Mouse (Mus musculus): ENCODE data around the gene Nostrin. TPM values are rescaled to one million over a fixed set of nuclear protein-coding genes. Genes with fewer than 3 reads are reported as not detected.
A peak's percentile ranks its signal among the peaks of the same experiment; 100 is the strongest.

The Nostrin gene
- polyA plus RNA-seq, 1 experiment from 2014 or later, result 31.7 TPM

- Histone ChIP-seq H3K9ac (ENCODE audit: low read depth, low read length) (no peak overlapping the region), H3K4me2 (ENCODE audit: low read depth, low read length) (peak overlapping the region; percentile 44; the same call in 1 of the 2 replicates), H3K4me3 (ENCODE audit: low read length) (no peak overlapping the region), H3K27me3 (replicated peaks; ENCODE audit: control insufficient read depth, insufficient read depth, low read length) (no peaks in the 10 kb centered on the region), H3K4me1 (ENCODE audit: control insufficient read depth, insufficient read depth, low read length) (peaks cover 9% of the 10 kb centered on the region), H3K27ac (ENCODE audit: low read length) (no peak overlapping the region), H3K9me3 (ENCODE audit: control insufficient read depth, low read length) (no peaks in the 10 kb centered on the region), H3K36me3 (ENCODE audit: control insufficient read depth, insufficient read depth, low read length) (no peaks in the 10 kb centered on the region)
- WGBS, result 86% methylated on average over 10 of the region's 10 CpGs
- no peak for ATAC-seq
Measured at GRCm38 (mm10) chr2:69137406-69138084, 1.9 kb downstream of the Nostrin start.

- Histone ChIP-seq H3K36me3 (ENCODE audit: control insufficient read depth, insufficient read depth, low read length) (no peaks in the 10 kb centered on the region), H3K27ac (ENCODE audit: low read length) (no peak overlapping the region), H3K9me3 (ENCODE audit: control insufficient read depth, low read length) (no peaks in the 10 kb centered on the region), H3K9ac (ENCODE audit: low read depth, low read length) (no peak overlapping the region), H3K4me1 (ENCODE audit: control insufficient read depth, insufficient read depth, low read length) (peaks cover 9% of the 10 kb centered on the region), H3K4me2 (ENCODE audit: low read depth, low read length) (no peak overlapping the region), H3K4me3 (ENCODE audit: low read length) (no peak overlapping the region), H3K27me3 (replicated peaks; ENCODE audit: control insufficient read depth, insufficient read depth, low read length) (no peaks in the 10 kb centered on the region)
- ATAC-seq, result no peak
- WGBS, result 54% methylated on average over 4 of the region's 4 CpGs
Measured at GRCm38 (mm10) chr2:69138759-69139158, 3.2 kb downstream of the Nostrin start.

- Histone ChIP-seq H3K27ac (ENCODE audit: low read length) (no peak overlapping the region), H3K4me1 (ENCODE audit: control insufficient read depth, insufficient read depth, low read length) (peaks cover 5% of the 10 kb centered on the region), H3K9me3 (ENCODE audit: control insufficient read depth, low read length) (no peaks in the 10 kb centered on the region), H3K36me3 (ENCODE audit: control insufficient read depth, insufficient read depth, low read length) (no peaks in the 10 kb centered on the region), H3K9ac (ENCODE audit: low read depth, low read length) (no peak overlapping the region), H3K4me3 (ENCODE audit: low read length) (no peak overlapping the region), H3K27me3 (replicated peaks; ENCODE audit: control insufficient read depth, insufficient read depth, low read length) (no peaks in the 10 kb centered on the region), H3K4me2 (ENCODE audit: low read depth, low read length) (no peak overlapping the region)
- WGBS, result 64% methylated on average over 2 of the region's 2 CpGs
- no peak for ATAC-seq
Measured at GRCm38 (mm10) chr2:69140215-69140614, 4.6 kb downstream of the Nostrin start.

- WGBS, result 60% methylated on average over 4 of the region's 4 CpGs
Measured at GRCm38 (mm10) chr2:69140816-69141215, 5.2 kb downstream of the Nostrin start.

GRCm38 (mm10) chr2:69148691-69149090 is 13.1 kb downstream of the Nostrin start:
- H3K27ac ChIP-seq (ENCODE audit: low read length), result no peak overlapping the region
- no peaks in the 10 kb centered on the region for H3K9me3 ChIP-seq (ENCODE audit: control insufficient read depth, low read length)
- ATAC-seq, result no peak
- H3K4me2 ChIP-seq (ENCODE audit: low read depth, low read length), result no peak overlapping the region
- no peak overlapping the region for H3K4me3 ChIP-seq (ENCODE audit: low read length)
- no peak overlapping the region for H3K9ac ChIP-seq (ENCODE audit: low read depth, low read length)
- WGBS, result 75% methylated on average over 3 of the region's 3 CpGs
- 0 out of 2 replicates have a peak, but pooled peaks cover 4% of the 10 kb centered on the region for H3K4me1 ChIP-seq (ENCODE audit: control insufficient read depth, insufficient read depth, low read length)
- H3K36me3 ChIP-seq (ENCODE audit: control insufficient read depth, insufficient read depth, low read length), result no peaks in the 10 kb centered on the region
- no peaks in the 10 kb centered on the region for H3K27me3 ChIP-seq (replicated peaks; ENCODE audit: control insufficient read depth, insufficient read depth, low read length)

More at GRCm38 (mm10) chr2:69140816-69141215, 5.2 kb downstream of the Nostrin start:
- Histone ChIP-seq H3K36me3 (ENCODE audit: control insufficient read depth, insufficient read depth, low read length) (no peaks in the 10 kb centered on the region), H3K9ac (ENCODE audit: low read depth, low read length) (no peak overlapping the region), H3K27me3 (replicated peaks; ENCODE audit: control insufficient read depth, insufficient read depth, low read length) (no peaks in the 10 kb centered on the region), H3K4me1 (ENCODE audit: control insufficient read depth, insufficient read depth, low read length) (no peaks in the 10 kb centered on the region; the same call in 1 of the 2 replicates), H3K27ac (ENCODE audit: low read length) (no peak overlapping the region), H3K9me3 (ENCODE audit: control insufficient read depth, low read length) (no peaks in the 10 kb centered on the region), H3K4me3 (ENCODE audit: low read length) (no peak overlapping the region), H3K4me2 (ENCODE audit: low read depth, low read length) (no peak overlapping the region)
- no peak for ATAC-seq

- Histone ChIP-seq H3K4me2 (ENCODE audit: low read depth, low read length) (no peak overlapping the region), H3K4me3 (ENCODE audit: low read length) (no peak overlapping the region), H3K27ac (ENCODE audit: low read length) (no peak overlapping the region), H3K4me1 (ENCODE audit: control insufficient read depth, insufficient read depth, low read length) (0 out of 2 replicates have a peak, but pooled peaks cover 4% of the 10 kb centered on the region), H3K9me3 (ENCODE audit: control insufficient read depth, low read length) (no peaks in the 10 kb centered on the region), H3K9ac (ENCODE audit: low read depth, low read length) (no peak overlapping the region), H3K36me3 (ENCODE audit: control insufficient read depth, insufficient read depth, low read length) (no peaks in the 10 kb centered on the region), H3K27me3 (replicated peaks; ENCODE audit: control insufficient read depth, insufficient read depth, low read length) (no peaks in the 10 kb centered on the region)
- ATAC-seq, result no peak; the same call in 1 of the 2 replicates
- WGBS, result 79% methylated on average over 10 of the region's 10 CpGs
Measured at GRCm38 (mm10) chr2:69149154-69149553, 13.6 kb downstream of the Nostrin start.

GRCm38 (mm10) chr2:69150841-69151240 is 15.2 kb downstream of the Nostrin start:
- H3K4me2 ChIP-seq (ENCODE audit: low read depth, low read length), result no peak overlapping the region
- 81% methylated on average over 5 of the region's 5 CpGs for WGBS
- 0 out of 2 replicates have a peak, but pooled peaks cover 4% of the 10 kb centered on the region for H3K4me1 ChIP-seq (ENCODE audit: control insufficient read depth, insufficient read depth, low read length)
- H3K9ac ChIP-seq (ENCODE audit: low read depth, low read length), result no peak overlapping the region
- H3K4me3 ChIP-seq (ENCODE audit: low read length), result no peak overlapping the region
- no peak overlapping the region for H3K27ac ChIP-seq (ENCODE audit: low read length)
- ATAC-seq, result no peak
- H3K36me3 ChIP-seq (ENCODE audit: control insufficient read depth, insufficient read depth, low read length), result no peaks in the 10 kb centered on the region
- H3K9me3 ChIP-seq (ENCODE audit: control insufficient read depth, low read length), result no peaks in the 10 kb centered on the region
- no peaks in the 10 kb centered on the region for H3K27me3 ChIP-seq (replicated peaks; ENCODE audit: control insufficient read depth, insufficient read depth, low read length)

- Histone ChIP-seq H3K4me3 (ENCODE audit: low read length) (no peak overlapping the region), H3K36me3 (ENCODE audit: control insufficient read depth, insufficient read depth, low read length) (no peaks in the 10 kb centered on the region), H3K27ac (ENCODE audit: low read length) (no peak overlapping the region), H3K9ac (ENCODE audit: low read depth, low read length) (no peak overlapping the region), H3K4me1 (ENCODE audit: control insufficient read depth, insufficient read depth, low read length) (peaks cover 4% of the 10 kb centered on the region; the same call in 1 of the 2 replicates), H3K27me3 (replicated peaks; ENCODE audit: control insufficient read depth, insufficient read depth, low read length) (no peaks in the 10 kb centered on the region), H3K9me3 (ENCODE audit: control insufficient read depth, low read length) (no peaks in the 10 kb centered on the region), H3K4me2 (ENCODE audit: low read depth, low read length) (no peak overlapping the region)
- 66% methylated on average over 3 of the region's 3 CpGs for WGBS
- no peak for ATAC-seq
Measured at GRCm38 (mm10) chr2:69155861-69156260, 20.3 kb downstream of the Nostrin start.

- 58% methylated on average over 7 of the region's 7 CpGs for WGBS
- ATAC-seq, result no peak
- no peaks in the 10 kb centered on the region for H3K27me3 ChIP-seq (replicated peaks; ENCODE audit: control insufficient read depth, insufficient read depth, low read length)
- H3K27ac ChIP-seq (ENCODE audit: low read length), result no peak overlapping the region
- no peak overlapping the region for H3K9ac ChIP-seq (ENCODE audit: low read depth, low read length)
- H3K36me3 ChIP-seq (ENCODE audit: control insufficient read depth, insufficient read depth, low read length), result no peaks in the 10 kb centered on the region
- peaks cover 4% of the 10 kb centered on the region; the same call in 1 of the 2 replicates for H3K4me1 ChIP-seq (ENCODE audit: control insufficient read depth, insufficient read depth, low read length)
- no peak overlapping the region for H3K4me2 ChIP-seq (ENCODE audit: low read depth, low read length)
- no peaks in the 10 kb centered on the region for H3K9me3 ChIP-seq (ENCODE audit: control insufficient read depth, low read length)
- H3K4me3 ChIP-seq (ENCODE audit: low read length), result no peak overlapping the region
Measured at GRCm38 (mm10) chr2:69156283-69156682, 20.7 kb downstream of the Nostrin start.
